Mouse (Mus musculus) ES-Bruce4 (cell line): Measurements from ENCODE around the gene Ctnnbl1. TPM values are rescaled to one million over a fixed set of nuclear protein-coding genes. Genes with fewer than 3 reads are reported as not detected.

Experiments used
- H3K27ac ChIP-seq: 2 replicates; pipeline ENCODE4 v1.5.1; 2012; ENCODE audit warnings: low read length, inconsistent platforms; ENCODE audit not compliant: insufficient read depth
- H3K27me3 ChIP-seq: 2 replicates; pipeline ENCODE4 v1.6.1; 2012; ENCODE audit warnings: mild to moderate bottlenecking, low read length, inconsistent platforms; ENCODE audit not compliant: control insufficient read depth, poor library complexity, insufficient read depth, severe bottlenecking
- H3K36me3 ChIP-seq: 2 replicates; pipeline ENCODE4 v1.6.1; 2012; ENCODE audit warnings: inconsistent platforms, mild to moderate bottlenecking, low read length, moderate library complexity; ENCODE audit not compliant: control insufficient read depth, poor library complexity, insufficient read depth, severe bottlenecking
- H3K4me1 ChIP-seq: one replicate; pipeline ENCODE4 v1.8.1; 2011; ENCODE audit warnings: low read length; ENCODE audit not compliant: control insufficient read depth, insufficient read depth
- H3K4me3 ChIP-seq: 2 replicates; pipeline ENCODE4 v1.5.1; 2011; ENCODE audit warnings: low read depth, mild to moderate bottlenecking, low read length
- H3K9ac ChIP-seq: 2 replicates; pipeline ENCODE4 v1.6.1; 2012; ENCODE audit warnings: low read depth, mild to moderate bottlenecking, inconsistent platforms; ENCODE audit not compliant: poor library complexity, severe bottlenecking
- H3K9me3 ChIP-seq: replicated peaks from 2 replicates; pipeline ENCODE4 v1.6.1; 2012; ENCODE audit warnings: mild to moderate bottlenecking, low read length, inconsistent platforms; ENCODE audit not compliant: control insufficient read depth, poor library complexity, insufficient read depth, severe bottlenecking
- CTCF ChIP-seq: IDR thresholded peaks from one replicate; pipeline ENCODE4 v1.8.1; 2011; ENCODE audit warnings: low read depth, low read length
- EP300 ChIP-seq: IDR thresholded peaks from 2 replicates; pipeline ENCODE4 v1.6.1; 2011; ENCODE audit warnings: low read depth, low read length; ENCODE audit not compliant: insufficient read depth
- POLR2A ChIP-seq: IDR thresholded peaks from one replicate; pipeline ENCODE4 v1.8.1; 2011; ENCODE audit warnings: low read length; ENCODE audit not compliant: insufficient read depth
- polyA plus RNA-seq: library from polyadenylated mRNA; stranded (reverse); fragments of >200 nt; gene quantifications from 2 replicates; pipeline ENCODE4 v1.2.4, GENCODE M21; 2011; ENCODE audit warnings: low read depth; ENCODE audit not compliant: missing spikeins, insufficient read depth, insufficient read length

The Ctnnbl1 gene
- polyA plus RNA-seq, 1 experiment: 37.2 TPM

DNA sequence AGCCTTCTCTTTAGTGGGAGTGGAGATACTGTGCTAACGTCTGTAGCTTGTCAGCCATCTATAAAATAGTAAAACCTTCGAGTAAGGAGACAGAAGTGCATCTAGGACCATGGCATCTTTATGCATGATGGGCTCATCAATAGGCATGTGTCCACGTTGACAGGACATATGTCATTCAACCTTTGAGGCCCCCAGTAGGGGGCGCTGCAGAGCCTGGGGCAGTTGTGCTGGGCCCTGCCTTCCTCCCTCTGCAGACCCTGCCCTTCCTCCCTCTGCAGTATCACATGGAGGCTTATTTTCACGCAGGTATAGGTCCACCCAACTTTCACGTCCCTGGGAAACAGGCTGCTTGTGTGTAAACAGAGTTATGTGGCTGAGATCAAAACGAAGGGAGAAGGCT, 19.0 kb downstream of the Ctnnbl1 start:
- no peaks in the 10 kb centered on the region for H3K9me3 ChIP-seq
- no peak overlapping the region for H3K4me3 ChIP-seq
- H3K27ac ChIP-seq: no peak overlapping the region
- H3K4me1 ChIP-seq: no peaks in the 10 kb centered on the region
- H3K36me3 ChIP-seq: no peaks in the 10 kb centered on the region
- TF ChIP-seq POLR2A (no peak), EP300 (no peak), CTCF (peak; percentile 24)
- no peak overlapping the region for H3K9ac ChIP-seq
- H3K27me3 ChIP-seq: no peaks in the 10 kb centered on the region

DNA sequence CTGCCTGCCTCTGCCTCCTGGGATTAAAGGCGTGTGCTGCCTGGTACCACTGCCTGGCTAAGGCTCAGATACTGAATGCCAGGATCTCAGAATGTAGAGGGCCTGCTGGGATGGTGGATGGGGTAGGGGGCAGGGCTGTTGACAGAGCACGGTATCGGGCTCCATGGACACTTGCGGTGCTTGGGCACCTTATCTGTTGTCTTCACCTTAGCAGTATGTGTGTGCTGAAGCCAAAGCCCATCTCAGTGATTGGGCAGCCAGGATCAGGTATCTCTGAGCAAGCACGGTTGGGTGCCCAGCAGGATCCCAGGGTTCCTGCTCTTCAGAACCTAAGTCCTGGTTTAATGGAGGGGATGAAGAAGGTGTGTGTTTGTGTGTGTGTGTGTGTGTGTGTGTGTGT, 21.2 kb downstream of the Ctnnbl1 start:
- H3K9me3 ChIP-seq: no peaks in the 10 kb centered on the region
- TF ChIP-seq EP300 (no peak), CTCF (no peak), POLR2A (no peak)

DNA sequence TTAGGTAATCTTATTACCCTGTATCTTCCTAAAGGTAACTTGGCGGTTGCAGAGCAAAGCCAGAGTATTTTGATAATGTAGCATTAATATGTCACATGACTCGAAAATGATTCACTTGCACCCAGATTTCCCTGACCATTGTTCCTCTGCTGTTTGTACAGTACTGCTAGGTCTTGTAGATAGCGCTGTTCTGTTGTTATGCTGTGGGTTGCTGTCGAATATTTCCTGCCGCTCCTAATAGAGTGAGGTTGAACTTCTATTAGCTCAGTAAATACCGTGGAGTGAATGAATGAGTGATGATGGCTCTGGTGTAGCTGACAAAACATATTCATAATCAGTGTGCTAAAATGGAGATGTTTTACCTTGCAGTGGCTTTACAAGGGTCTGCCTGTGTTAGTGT, 22.5 kb downstream of the Ctnnbl1 start:
- Histone ChIP-seq H3K36me3 (no peaks in the 10 kb centered on the region), H3K9me3 (no peaks in the 10 kb centered on the region), H3K27ac (no peak overlapping the region), H3K27me3 (no peaks in the 10 kb centered on the region), H3K4me1 (no peaks in the 10 kb centered on the region), H3K9ac (no peak overlapping the region), H3K4me3 (no peak overlapping the region)
- no peak for TF ChIP-seq POLR2A
- TF ChIP-seq EP300: no peak

More for the DNA sequence above, 21.2 kb downstream of the Ctnnbl1 start:
- no peaks in the 10 kb centered on the region for H3K4me1 ChIP-seq
- H3K27ac ChIP-seq: no peak overlapping the region
- H3K4me3 ChIP-seq: no peak overlapping the region
- no peak overlapping the region for H3K9ac ChIP-seq
- no peaks in the 10 kb centered on the region for H3K27me3 ChIP-seq
- no peaks in the 10 kb centered on the region for H3K36me3 ChIP-seq

DNA sequence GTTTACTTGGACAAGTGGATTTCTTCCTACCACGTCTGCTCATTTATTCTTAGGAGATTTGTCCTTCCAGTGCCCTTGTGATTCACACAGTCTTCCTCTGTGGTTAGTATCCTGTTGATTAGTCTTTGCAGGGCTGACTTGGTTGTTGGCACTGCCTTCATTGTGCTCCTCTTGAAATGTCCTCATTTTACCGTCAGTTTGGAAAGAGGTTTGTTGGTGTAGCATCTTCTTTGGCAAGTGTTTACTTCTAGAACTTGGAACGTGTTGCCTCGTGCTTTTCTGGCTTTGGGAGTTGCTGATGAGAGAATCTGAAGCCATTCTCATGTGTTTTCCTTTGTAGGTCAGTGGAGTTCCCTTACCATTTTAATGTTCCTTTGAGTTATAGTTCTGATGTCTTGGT, 25.7 kb downstream of the Ctnnbl1 start:
- Histone ChIP-seq H3K9ac (no peak overlapping the region), H3K27me3 (no peaks in the 10 kb centered on the region), H3K9me3 (no peaks in the 10 kb centered on the region), H3K4me3 (no peak overlapping the region), H3K27ac (no peak overlapping the region), H3K36me3 (no peaks in the 10 kb centered on the region), H3K4me1 (no peaks in the 10 kb centered on the region)
- no peak for TF ChIP-seq CTCF
- no peak for TF ChIP-seq POLR2A
- TF ChIP-seq EP300: no peak

DNA sequence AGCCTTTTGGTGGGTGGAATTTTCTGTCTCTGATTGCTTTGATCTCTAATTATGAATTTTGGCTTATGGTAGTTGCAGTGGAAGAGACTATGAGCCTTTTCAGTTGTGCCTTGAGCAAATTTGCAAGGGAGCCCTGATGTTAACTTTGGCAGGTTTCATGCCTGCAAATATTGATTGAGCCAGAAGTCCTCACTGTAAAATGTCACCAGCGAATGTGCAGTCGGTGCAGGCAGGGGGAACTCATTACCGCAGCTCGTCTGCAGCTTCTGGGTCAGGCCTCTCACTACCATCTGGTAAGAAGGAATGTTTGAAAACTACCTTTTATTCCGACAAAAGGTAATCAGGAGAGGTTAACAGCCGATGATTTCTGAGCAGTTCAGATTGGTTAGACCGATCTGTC, 29.4 kb downstream of the Ctnnbl1 start:
- Histone ChIP-seq H3K27ac (no peak overlapping the region), H3K4me1 (no peaks in the 10 kb centered on the region), H3K36me3 (no peaks in the 10 kb centered on the region), H3K4me3 (no peak overlapping the region), H3K27me3 (no peaks in the 10 kb centered on the region), H3K9me3 (no peaks in the 10 kb centered on the region), H3K9ac (no peak overlapping the region)
- no peak for TF ChIP-seq EP300
- TF ChIP-seq POLR2A: no peak
- TF ChIP-seq CTCF: no peak

DNA sequence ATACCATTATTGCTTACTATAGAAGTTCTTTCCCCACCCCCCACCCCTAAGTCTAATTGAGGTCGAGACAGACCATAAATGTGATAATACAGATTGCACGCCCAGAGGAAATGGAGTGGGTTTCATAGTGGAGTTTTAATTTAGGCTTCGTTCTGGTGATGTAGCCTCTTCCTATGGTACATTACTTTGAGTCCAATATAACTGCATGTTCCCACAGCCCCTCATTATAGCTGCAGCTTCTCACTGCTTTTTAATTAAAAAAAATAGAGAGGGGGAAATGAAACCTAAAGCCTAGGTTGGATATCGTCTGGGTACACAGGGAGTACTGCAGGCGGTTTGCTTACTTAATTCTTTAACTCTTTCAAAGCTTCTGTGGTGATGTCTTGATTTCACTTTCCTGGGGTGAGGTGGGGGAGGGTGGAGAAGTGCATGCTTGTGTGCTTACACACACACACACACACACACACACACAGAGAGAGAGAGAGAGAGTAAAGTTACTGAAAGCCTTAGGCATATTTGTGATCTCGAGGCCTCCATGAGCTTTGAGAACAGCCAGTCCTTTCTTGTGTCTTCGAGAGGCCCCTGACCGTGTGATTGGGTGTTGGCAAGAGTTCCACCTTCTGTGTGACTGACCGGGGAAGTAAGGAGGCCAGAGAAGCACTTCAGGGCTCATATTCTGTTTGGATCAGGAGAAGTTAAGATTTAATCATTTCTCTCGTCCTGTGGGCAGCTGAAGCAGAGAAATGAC, 31.7 kb downstream of the Ctnnbl1 start:
- Histone ChIP-seq H3K27me3 (no peaks in the 10 kb centered on the region), H3K4me3 (no peak overlapping the region), H3K4me1 (no peaks in the 10 kb centered on the region), H3K9me3 (no peaks in the 10 kb centered on the region), H3K27ac (no peak overlapping the region), H3K36me3 (no peaks in the 10 kb centered on the region), H3K9ac (no peak overlapping the region)
- TF ChIP-seq EP300: no peak
- no peak for TF ChIP-seq CTCF
- no peak for TF ChIP-seq POLR2A
